Mouse (Mus musculus): ENCODE measurements at regions not wholly inside any gene's neighbourhood (a gene's known extent, or its start where the extent isn't known, plus 50 kb on each side); places are given as distances from the start of the nearest gene placed in this dataset.

- H3K4me2 ChIP-seq = no peak overlapping the region
- H3K4me3 ChIP-seq (ENCODE audit: low read depth, low read length) = no peak overlapping the region
- no peak for ATAC-seq (ENCODE audit: low FRiP score)
These were observed 53.3 kb upstream of the Arhgap28 start for GRCm38 (mm10) chr17:68057264-68057663.

DNA sequence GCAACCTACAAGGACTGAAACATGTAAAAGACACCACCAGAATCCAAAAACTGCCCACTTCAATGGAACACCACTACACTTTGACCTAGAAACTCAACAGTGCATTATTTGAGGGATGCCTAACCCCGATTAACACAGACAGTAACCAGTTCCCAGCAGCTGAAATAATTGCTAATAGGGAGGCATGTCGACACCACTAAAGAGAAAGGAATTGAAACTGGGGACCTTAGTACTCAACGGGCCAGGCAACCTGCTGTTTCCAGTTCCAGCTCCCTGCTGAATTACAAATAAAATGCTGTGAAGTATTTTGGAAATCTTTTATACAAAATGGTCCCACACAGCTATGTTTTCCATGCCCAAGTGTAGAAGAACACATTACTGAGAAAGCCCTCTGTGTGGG is 56.5 kb upstream of the Arhgap28 start:
- H3K36me3 ChIP-seq (ENCODE audit: control insufficient read depth, insufficient read depth, low read length) = no peaks in the 10 kb centered on the region
- no peak for DNase-seq (ENCODE audit: low spot score, missing footprints)
- 81% methylated on average over 3 of the region's 3 CpGs for WGBS

More at GRCm38 (mm10) chr17:68057264-68057663, 53.3 kb upstream of the Arhgap28 start:
- Histone ChIP-seq H3K27me3 (ENCODE audit: control insufficient read depth, insufficient read depth, low read length) (no peaks in the 10 kb centered on the region), H3K4me1 (ENCODE audit: control insufficient read depth, insufficient read depth, low read length) (no peaks in the 10 kb centered on the region), H3K9me3 (ENCODE audit: control insufficient read depth, low read length) (no peaks in the 10 kb centered on the region), H3K9ac (ENCODE audit: low read length) (no peak overlapping the region), H3K27ac (ENCODE audit: low read depth, low read length) (no peak overlapping the region), H3K36me3 (ENCODE audit: control insufficient read depth, insufficient read depth, low read length) (no peaks in the 10 kb centered on the region)
- no peak for DNase-seq (ENCODE audit: low spot score, missing footprints)
- WGBS = 91% methylated on average over 3 of the region's 3 CpGs

DNA sequence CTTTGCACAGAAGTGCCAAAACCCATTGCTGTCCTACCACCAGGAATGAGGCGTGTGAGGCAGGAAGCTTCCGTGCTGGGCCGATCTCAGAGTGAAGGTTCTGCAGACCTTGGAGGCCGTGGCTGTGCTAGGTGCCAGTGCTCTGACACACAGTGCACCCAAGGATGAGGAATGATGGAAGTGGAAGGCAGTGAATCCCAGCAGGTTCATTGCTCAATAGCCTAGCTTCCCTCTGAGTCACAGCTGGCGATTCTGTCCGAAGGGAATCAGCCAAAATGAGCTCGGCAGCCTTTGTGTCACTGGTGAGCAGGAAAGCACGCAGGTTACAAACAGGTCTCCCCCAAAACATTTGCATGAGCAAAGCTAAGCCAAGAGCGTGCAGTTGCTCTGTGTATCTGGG is 61.8 kb upstream of the Arhgap28 start:
- H3K4me1 ChIP-seq (ENCODE audit: control insufficient read depth, insufficient read depth, low read length) = no peaks in the 10 kb centered on the region
- no peak overlapping the region for H3K4me2 ChIP-seq
- ATAC-seq (ENCODE audit: low FRiP score) (no peak), DNase-seq (ENCODE audit: low spot score, missing footprints) (no peak)
- no peaks in the 10 kb centered on the region for H3K36me3 ChIP-seq (ENCODE audit: control insufficient read depth, insufficient read depth, low read length)
- 79% methylated on average over 9 of the region's 9 CpGs for WGBS
- no peak overlapping the region for H3K27ac ChIP-seq (ENCODE audit: low read depth, low read length)
- H3K9me3 ChIP-seq (ENCODE audit: control insufficient read depth, low read length) = no peaks in the 10 kb centered on the region
- H3K27me3 ChIP-seq (ENCODE audit: control insufficient read depth, insufficient read depth, low read length) = no peaks in the 10 kb centered on the region
- no peak overlapping the region for H3K9ac ChIP-seq (ENCODE audit: low read length)
- H3K4me3 ChIP-seq (ENCODE audit: low read depth, low read length) = no peak overlapping the region

More for the DNA sequence above, 56.5 kb upstream of the Arhgap28 start:
- Histone ChIP-seq H3K27me3 (ENCODE audit: control insufficient read depth, insufficient read depth, low read length) (no peaks in the 10 kb centered on the region), H3K9ac (ENCODE audit: low read length) (no peak overlapping the region), H3K4me2 (no peak overlapping the region), H3K27ac (ENCODE audit: low read depth, low read length) (no peak overlapping the region), H3K9me3 (ENCODE audit: control insufficient read depth, low read length) (no peaks in the 10 kb centered on the region), H3K4me3 (ENCODE audit: low read depth, low read length) (no peak overlapping the region), H3K4me1 (ENCODE audit: control insufficient read depth, insufficient read depth, low read length) (no peaks in the 10 kb centered on the region)
- no peak for ATAC-seq (ENCODE audit: low FRiP score)

- DNase-seq (ENCODE audit: low spot score, missing footprints) (no peak), ATAC-seq (ENCODE audit: low FRiP score) (no peak)
- Histone ChIP-seq H3K9me3 (ENCODE audit: control insufficient read depth, low read length) (no peaks in the 10 kb centered on the region), H3K4me3 (ENCODE audit: low read depth, low read length) (no peak overlapping the region), H3K4me1 (ENCODE audit: control insufficient read depth, insufficient read depth, low read length) (no peaks in the 10 kb centered on the region), H3K4me2 (no peak overlapping the region), H3K27ac (ENCODE audit: low read depth, low read length) (no peak overlapping the region), H3K36me3 (ENCODE audit: control insufficient read depth, insufficient read depth, low read length) (no peaks in the 10 kb centered on the region), H3K27me3 (ENCODE audit: control insufficient read depth, insufficient read depth, low read length) (no peaks in the 10 kb centered on the region), H3K9ac (ENCODE audit: low read length) (no peak overlapping the region)
- 95% methylated on average over 2 of the region's 2 CpGs for WGBS
These were observed 62.3 kb upstream of the Arhgap28 start for GRCm38 (mm10) chr17:68066204-68066603.

- H3K4me1 ChIP-seq (ENCODE audit: control insufficient read depth, insufficient read depth, low read length) = no peaks in the 10 kb centered on the region
- ATAC-seq (ENCODE audit: low FRiP score) (no peak), DNase-seq (ENCODE audit: low spot score, missing footprints) (no peak)
- H3K9me3 ChIP-seq (ENCODE audit: control insufficient read depth, low read length) = no peaks in the 10 kb centered on the region
- H3K9ac ChIP-seq (ENCODE audit: low read length) = no peak overlapping the region
- 75% methylated on average over 7 of the region's 7 CpGs for WGBS
- no peak overlapping the region for H3K4me3 ChIP-seq (ENCODE audit: low read depth, low read length)
- no peaks in the 10 kb centered on the region for H3K36me3 ChIP-seq (ENCODE audit: control insufficient read depth, insufficient read depth, low read length)
- H3K4me2 ChIP-seq = no peak overlapping the region
- H3K27me3 ChIP-seq (ENCODE audit: control insufficient read depth, insufficient read depth, low read length) = no peaks in the 10 kb centered on the region
- no peak overlapping the region for H3K27ac ChIP-seq (ENCODE audit: low read depth, low read length)
These were observed 65.1 kb upstream of the Arhgap28 start for GRCm38 (mm10) chr17:68069008-68069407.

- no peaks in the 10 kb centered on the region for H3K27me3 ChIP-seq (ENCODE audit: control insufficient read depth, insufficient read depth, low read length)
- WGBS = 89% methylated on average over 5 of the region's 5 CpGs
- no peaks in the 10 kb centered on the region for H3K9me3 ChIP-seq (ENCODE audit: control insufficient read depth, low read length)
- no peaks in the 10 kb centered on the region for H3K4me1 ChIP-seq (ENCODE audit: control insufficient read depth, insufficient read depth, low read length)
- H3K9ac ChIP-seq (ENCODE audit: low read length) = no peak overlapping the region
- H3K27ac ChIP-seq (ENCODE audit: low read depth, low read length) = no peak overlapping the region
- no peak overlapping the region for H3K4me2 ChIP-seq
- H3K4me3 ChIP-seq (ENCODE audit: low read depth, low read length) = no peak overlapping the region
- no peak for DNase-seq (ENCODE audit: low spot score, missing footprints)
- ATAC-seq (ENCODE audit: low FRiP score) = no peak
- no peaks in the 10 kb centered on the region for H3K36me3 ChIP-seq (ENCODE audit: control insufficient read depth, insufficient read depth, low read length)
These were observed 65.6 kb upstream of the Arhgap28 start for GRCm38 (mm10) chr17:68069484-68069883.

GRCm38 (mm10) chr17:68071472-68071871 is 67.6 kb upstream of the Arhgap28 start:
- WGBS = 6% methylated on average over 4 of the region's 4 CpGs
- Histone ChIP-seq H3K27me3 (ENCODE audit: control insufficient read depth, insufficient read depth, low read length) (no peaks in the 10 kb centered on the region), H3K4me1 (ENCODE audit: control insufficient read depth, insufficient read depth, low read length) (no peaks in the 10 kb centered on the region), H3K4me2 (no peak overlapping the region), H3K36me3 (ENCODE audit: control insufficient read depth, insufficient read depth, low read length) (no peaks in the 10 kb centered on the region), H3K4me3 (ENCODE audit: low read depth, low read length) (no peak overlapping the region), H3K9ac (ENCODE audit: low read length) (no peak overlapping the region), H3K9me3 (ENCODE audit: control insufficient read depth, low read length) (no peaks in the 10 kb centered on the region), H3K27ac (ENCODE audit: low read depth, low read length) (no peak overlapping the region)
- ATAC-seq (ENCODE audit: low FRiP score) (peak; percentile 30; the same call in 1 of the 2 replicates), DNase-seq (ENCODE audit: low spot score, missing footprints) (peak; percentile 84)

GRCm38 (mm10) chr17:68075712-68076111 is 71.8 kb upstream of the Arhgap28 start:
- peaks cover 2% of the 10 kb centered on the region; the same call in 1 of the 2 replicates for H3K4me1 ChIP-seq (ENCODE audit: control insufficient read depth, insufficient read depth, low read length)
- H3K36me3 ChIP-seq (ENCODE audit: control insufficient read depth, insufficient read depth, low read length) = no peaks in the 10 kb centered on the region
- WGBS = 87% methylated on average over 2 of the region's 2 CpGs
- H3K9ac ChIP-seq (ENCODE audit: low read length) = no peak overlapping the region
- no peak overlapping the region for H3K4me3 ChIP-seq (ENCODE audit: low read depth, low read length)
- DNase-seq (ENCODE audit: low spot score, missing footprints) (no peak), ATAC-seq (ENCODE audit: low FRiP score) (no peak)
- H3K4me2 ChIP-seq = no peak overlapping the region
- H3K9me3 ChIP-seq (ENCODE audit: control insufficient read depth, low read length) = no peaks in the 10 kb centered on the region
- H3K27me3 ChIP-seq (ENCODE audit: control insufficient read depth, insufficient read depth, low read length) = no peaks in the 10 kb centered on the region
- H3K27ac ChIP-seq (ENCODE audit: low read depth, low read length) = no peak overlapping the region

DNA sequence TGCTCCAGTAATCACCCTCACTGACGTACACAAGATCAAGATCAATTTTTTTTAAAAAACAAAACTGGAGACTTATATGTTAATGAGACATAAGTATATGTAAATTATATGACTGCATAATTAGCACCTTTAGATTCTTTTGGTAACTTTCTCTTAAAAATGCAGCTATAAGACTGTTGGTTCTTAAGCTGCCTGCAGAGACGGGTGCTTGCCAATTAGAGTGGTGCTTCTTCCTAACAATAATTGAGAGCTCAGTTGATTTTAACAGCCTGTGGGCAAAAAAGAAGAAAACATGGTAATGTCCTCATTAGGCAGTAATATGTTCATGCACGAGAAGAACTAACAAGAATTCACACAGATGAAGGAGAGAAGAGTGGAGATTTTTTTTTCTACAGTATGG is 74.8 kb upstream of the Arhgap28 start:
- ATAC-seq (ENCODE audit: low FRiP score) (no peak), DNase-seq (ENCODE audit: low spot score, missing footprints) (no peak)
- Histone ChIP-seq H3K36me3 (ENCODE audit: control insufficient read depth, insufficient read depth, low read length) (no peaks in the 10 kb centered on the region), H3K9ac (ENCODE audit: low read length) (no peak overlapping the region), H3K4me1 (ENCODE audit: control insufficient read depth, insufficient read depth, low read length) (peaks cover 2% of the 10 kb centered on the region; the same call in 1 of the 2 replicates), H3K9me3 (ENCODE audit: control insufficient read depth, low read length) (no peaks in the 10 kb centered on the region), H3K27me3 (ENCODE audit: control insufficient read depth, insufficient read depth, low read length) (no peaks in the 10 kb centered on the region), H3K4me2 (no peak overlapping the region), H3K27ac (ENCODE audit: low read depth, low read length) (no peak overlapping the region), H3K4me3 (ENCODE audit: low read depth, low read length) (no peak overlapping the region)
- WGBS = 79% methylated on average over 3 of the region's 3 CpGs

DNA sequence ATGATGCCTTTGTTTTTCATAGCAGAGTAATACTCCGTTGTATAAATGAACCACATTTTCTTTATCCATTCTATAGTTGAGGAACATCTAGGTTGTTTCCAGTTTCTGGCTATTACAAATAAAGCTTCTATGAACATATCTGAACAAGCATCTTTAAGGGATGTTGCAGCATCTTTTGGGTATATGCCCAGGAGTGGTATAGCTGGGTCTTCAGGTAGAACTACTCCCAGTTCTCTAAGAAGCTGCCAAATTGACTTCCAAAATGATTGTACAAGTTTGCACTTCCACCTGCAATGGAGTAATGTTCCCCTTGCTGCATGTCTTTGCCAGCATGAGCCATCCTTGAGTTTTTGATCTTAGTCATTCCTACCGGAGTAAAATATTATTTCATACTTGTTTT is 80.5 kb upstream of the Arhgap28 start:
- Histone ChIP-seq H3K4me2 (no peak overlapping the region), H3K27ac (ENCODE audit: low read depth, low read length) (no peak overlapping the region), H3K9ac (ENCODE audit: low read length) (no peak overlapping the region), H3K27me3 (ENCODE audit: control insufficient read depth, insufficient read depth, low read length) (no peaks in the 10 kb centered on the region), H3K36me3 (ENCODE audit: control insufficient read depth, insufficient read depth, low read length) (no peaks in the 10 kb centered on the region), H3K4me1 (ENCODE audit: control insufficient read depth, insufficient read depth, low read length) (peaks cover under 1% of the 10 kb centered on the region; the same call in 1 of the 2 replicates), H3K4me3 (ENCODE audit: low read depth, low read length) (no peak overlapping the region), H3K9me3 (ENCODE audit: control insufficient read depth, low read length) (no peaks in the 10 kb centered on the region)
- 90% methylated on average over 2 of the region's 2 CpGs for WGBS
- no peak for DNase-seq (ENCODE audit: low spot score, missing footprints)
- no peak for ATAC-seq (ENCODE audit: low FRiP score)
